Mouse (Mus musculus) stomach, embryonic 16.5 days (tissue): ENCODE results near the gene Dnmt3a. TPM values are rescaled to one million over a fixed set of nuclear protein-coding genes. Genes with fewer than 3 reads are reported as not detected.

Experiments used
- ATAC-seq: fragments of 200-750 bp; cut with Nextera tagmentation; 2 replicates; pipeline ENCODE4 v1.8.0; 2017; ENCODE audit warnings: moderate number of reproducible peaks, moderate TSS enrichment; ENCODE audit not compliant: insufficient read depth, low FRiP score
- H3K27ac ChIP-seq: fragments of 300-500 bp; sonication (generic); 2 replicates; pipeline ENCODE4 v1.5.1; 2014; ENCODE audit warnings: low read length
- H3K27me3 ChIP-seq: fragments of 300-500 bp; sonication (generic); 2 replicates; pipeline ENCODE4 v1.6.1; 2014; ENCODE audit warnings: low read length, control low read depth, mixed read lengths; ENCODE audit not compliant: control insufficient read depth, insufficient read depth
- H3K36me3 ChIP-seq: fragments of 300-500 bp; sonication (generic); 2 replicates; pipeline ENCODE4 v1.6.1; 2014; ENCODE audit warnings: low read length; ENCODE audit not compliant: control insufficient read depth, insufficient read depth
- H3K4me1 ChIP-seq: fragments of 300-500 bp; sonication (generic); 2 replicates; pipeline ENCODE4 v1.6.1; 2014; ENCODE audit warnings: low read length, control low read depth, mixed read lengths; ENCODE audit not compliant: control insufficient read depth, insufficient read depth
- H3K4me2 ChIP-seq: fragments of 300-500 bp; sonication (generic); 2 replicates; pipeline ENCODE4 v1.6.1; 2014; ENCODE audit warnings: low read depth, low read length, mixed read lengths
- H3K4me3 ChIP-seq: fragments of 300-500 bp; sonication (generic); replicated peaks from 2 replicates; pipeline ENCODE4 v1.5.1; 2014; ENCODE audit warnings: mild to moderate bottlenecking, low read length
- H3K9ac ChIP-seq: fragments of 300-500 bp; sonication (generic); 2 replicates; pipeline ENCODE4 v1.6.1; 2014; ENCODE audit warnings: low read length
- H3K9me3 ChIP-seq: fragments of 300-500 bp; sonication (generic); replicated peaks from 2 replicates; pipeline ENCODE4 v1.6.1; 2016; ENCODE audit warnings: low read length, control low read depth; ENCODE audit not compliant: control insufficient read depth
- WGBS: fragments of 180-500 bp; shearing (Covaris S2); extraction: QIAGEN DNeasy Blood & Tissue Kit; methylation state at CpG from one replicate; pipeline ENCODE4 v1.1.7; 2014; 5-methylcytosine and 5-hydroxymethylcytosine counted together
- polyA plus RNA-seq: library from polyadenylated mRNA; unstranded; fragments of >200 nt; fragmentation: Nextera tagmentation; extraction: Ambion mirVana; gene quantifications from 2 replicates; pipeline ENCODE4 v1.2.1, GENCODE M21; 2015

Gene Dnmt3a
- polyA plus RNA-seq, 1 experiment from 2014 or later = 60.4 TPM

- Histone ChIP-seq H3K27ac (peak overlapping the region; percentile 3; the same call in 1 of the 2 replicates), H3K36me3 (peaks cover 14% of the 10 kb centered on the region; the same call in 1 of the 2 replicates)
- no peak for ATAC-seq
Measured at GRCm38 (mm10) chr12:3868676-3869458, 63.1 kb downstream of the Dnmt3a start.

GRCm38 (mm10) chr12:3870024-3870423 is 64.2 kb downstream of the Dnmt3a start:
- ATAC-seq = no peak
- Histone ChIP-seq H3K27me3 (no peaks in the 10 kb centered on the region), H3K4me1 (peaks cover 43% of the 10 kb centered on the region), H3K9me3 (no peaks in the 10 kb centered on the region), H3K36me3 (peaks cover 11% of the 10 kb centered on the region; the same call in 1 of the 2 replicates), H3K9ac (0 out of 2 replicates have a peak overlapping the region, but pooled peaks have one; percentile 21), H3K27ac (peak overlapping the region; percentile 41; the same call in 1 of the 2 replicates), H3K4me3 (no peak overlapping the region), H3K4me2 (no peak overlapping the region)
- 84% methylated on average over 5 of the region's 5 CpGs for WGBS

More at GRCm38 (mm10) chr12:3868676-3869458, 63.1 kb downstream of the Dnmt3a start:
- no peaks in the 10 kb centered on the region for H3K27me3 ChIP-seq
- 0 out of 2 replicates have a peak overlapping the region, but pooled peaks have one; percentile 21 for H3K9ac ChIP-seq
- H3K9me3 ChIP-seq = no peaks in the 10 kb centered on the region
- WGBS = 69% methylated on average over 7 of the region's 7 CpGs
- H3K4me1 ChIP-seq = peaks cover 43% of the 10 kb centered on the region
- H3K4me2 ChIP-seq = no peak overlapping the region
- no peak overlapping the region for H3K4me3 ChIP-seq

GRCm38 (mm10) chr12:3870859-3871462 is 65.2 kb downstream of the Dnmt3a start:
- Histone ChIP-seq H3K4me3 (no peak overlapping the region), H3K27me3 (no peaks in the 10 kb centered on the region), H3K36me3 (peaks cover 13% of the 10 kb centered on the region), H3K27ac (peak overlapping the region; percentile 71), H3K9ac (peak overlapping the region; percentile 54; the same call in 1 of the 2 replicates), H3K9me3 (no peaks in the 10 kb centered on the region), H3K4me2 (no peak overlapping the region), H3K4me1 (peaks cover 42% of the 10 kb centered on the region)
- WGBS = 21% methylated on average over 19 of the region's 19 CpGs
- peak; percentile 38; the same call in 1 of the 2 replicates for ATAC-seq

- Histone ChIP-seq H3K36me3 (peaks cover 17% of the 10 kb centered on the region), H3K4me2 (no peak overlapping the region), H3K4me3 (no peak overlapping the region), H3K27ac (peak overlapping the region; percentile 71), H3K9ac (no peak overlapping the region), H3K4me1 (peaks cover 35% of the 10 kb centered on the region), H3K9me3 (no peaks in the 10 kb centered on the region), H3K27me3 (no peaks in the 10 kb centered on the region)
- 36% methylated on average over 15 of the region's 15 CpGs for WGBS
- no peak; the same call in 1 of the 2 replicates for ATAC-seq
Measured at GRCm38 (mm10) chr12:3871637-3872036, 65.8 kb downstream of the Dnmt3a start.

GRCm38 (mm10) chr12:3872410-3873230 is 66.8 kb downstream of the Dnmt3a start:
- no peaks in the 10 kb centered on the region for H3K27me3 ChIP-seq
- H3K9ac ChIP-seq = no peak overlapping the region
- H3K4me2 ChIP-seq = no peak overlapping the region
- peak overlapping the region; percentile 1; the same call in 1 of the 2 replicates for H3K27ac ChIP-seq
- peaks cover 17% of the 10 kb centered on the region for H3K36me3 ChIP-seq
- ATAC-seq = no peak
- peaks cover 32% of the 10 kb centered on the region for H3K4me1 ChIP-seq
- H3K4me3 ChIP-seq = no peak overlapping the region
- 74% methylated on average over 9 of the region's 9 CpGs for WGBS
- no peaks in the 10 kb centered on the region for H3K9me3 ChIP-seq

- no peak for ATAC-seq
- Histone ChIP-seq H3K27me3 (no peaks in the 10 kb centered on the region), H3K36me3 (peaks cover 22% of the 10 kb centered on the region), H3K4me1 (peaks cover 20% of the 10 kb centered on the region), H3K9ac (no peak overlapping the region), H3K4me2 (no peak overlapping the region), H3K27ac (no peak overlapping the region), H3K4me3 (no peak overlapping the region), H3K9me3 (no peaks in the 10 kb centered on the region)
Measured at GRCm38 (mm10) chr12:3875474-3875873, 69.7 kb downstream of the Dnmt3a start.

GRCm38 (mm10) chr12:3877376-3877775 is 71.6 kb downstream of the Dnmt3a start:
- Histone ChIP-seq H3K9ac (no peak overlapping the region), H3K36me3 (peaks cover 26% of the 10 kb centered on the region), H3K4me2 (no peak overlapping the region), H3K4me3 (no peak overlapping the region), H3K27ac (no peak overlapping the region), H3K27me3 (no peaks in the 10 kb centered on the region), H3K9me3 (no peaks in the 10 kb centered on the region), H3K4me1 (peaks cover 5% of the 10 kb centered on the region; the same call in 1 of the 2 replicates)
- no peak for ATAC-seq
- WGBS = 89% methylated on average over 4 of the region's 4 CpGs

GRCm38 (mm10) chr12:3881474-3881873 is 75.7 kb downstream of the Dnmt3a start:
- Histone ChIP-seq H3K36me3 (0 out of 2 replicates have a peak, but pooled peaks cover 9% of the 10 kb centered on the region), H3K27me3 (no peaks in the 10 kb centered on the region), H3K4me1 (peaks cover 22% of the 10 kb centered on the region), H3K9me3 (no peaks in the 10 kb centered on the region), H3K4me2 (no peak overlapping the region), H3K27ac (no peak overlapping the region), H3K4me3 (no peak overlapping the region), H3K9ac (no peak overlapping the region)
- WGBS = 73% methylated on average over 3 of the region's 3 CpGs
- no peak for ATAC-seq
